Mouse (Mus musculus) neural tube, embryonic 14.5 days (tissue): Measurements from ENCODE around the gene Gm4922. TPM values are rescaled to one million over a fixed set of nuclear protein-coding genes. Genes with fewer than 3 reads are reported as not detected.
A peak's percentile ranks its signal among the peaks of the same experiment; 100 is the strongest.

Experiments
- ATAC-seq: fragments of 200-750 bp; cut with Nextera tagmentation; 2 replicates; pipeline ENCODE4 v1.8.0; 2017; ENCODE audit warnings: low read depth, mild to moderate bottlenecking, moderate TSS enrichment, moderate library complexity
- H3K27ac ChIP-seq: fragments of 300-500 bp; sonication (generic); 2 replicates; pipeline ENCODE4 v1.5.1; 2014; ENCODE audit warnings: low read depth, mild to moderate bottlenecking, control low read depth, low read length, moderate library complexity, mixed read lengths
- H3K27me3 ChIP-seq: fragments of 300-500 bp; sonication (generic); 2 replicates; pipeline ENCODE4 v1.6.1; 2014; ENCODE audit warnings: low read length; ENCODE audit not compliant: control insufficient read depth, insufficient read depth
- H3K36me3 ChIP-seq: fragments of 300-500 bp; sonication (generic); 2 replicates; pipeline ENCODE4 v1.6.1; 2014; ENCODE audit warnings: low read length, mixed read lengths; ENCODE audit not compliant: control insufficient read depth, insufficient read depth
- H3K4me1 ChIP-seq: fragments of 300-500 bp; sonication (generic); 2 replicates; pipeline ENCODE4 v1.6.1; 2014; ENCODE audit warnings: low read length; ENCODE audit not compliant: control insufficient read depth, insufficient read depth
- H3K4me2 ChIP-seq: fragments of 300-500 bp; sonication (generic); 2 replicates; pipeline ENCODE4 v1.6.1; 2014; ENCODE audit warnings: mild to moderate bottlenecking, low read depth, low read length, control low read depth
- H3K4me3 ChIP-seq: fragments of 300-500 bp; sonication (generic); 2 replicates; pipeline ENCODE4 v1.5.1; 2014; ENCODE audit warnings: low read depth, low read length, control low read depth, mixed read lengths
- H3K9ac ChIP-seq: fragments of 300-500 bp; sonication (generic); replicated peaks from 2 replicates; pipeline ENCODE4 v1.6.1; 2014; ENCODE audit warnings: low read depth, mild to moderate bottlenecking, control low read depth, low read length, mixed read lengths
- H3K9me3 ChIP-seq: fragments of 300-500 bp; sonication (generic); 2 replicates; pipeline ENCODE4 v1.6.1; 2016; ENCODE audit warnings: low read length; ENCODE audit not compliant: control insufficient read depth
- WGBS: fragments of 180-500 bp; shearing (Covaris S2); extraction: QIAGEN DNeasy Blood & Tissue Kit; methylation state at CpG from one replicate; pipeline ENCODE4 v1.1.7; 2014; 5-methylcytosine and 5-hydroxymethylcytosine counted together
- polyA plus RNA-seq: library from polyadenylated mRNA; unstranded; fragments of >200 nt; fragmentation: Nextera tagmentation; extraction: Ambion mirVana; gene quantifications from 2 replicates; pipeline ENCODE4 v1.2.1, GENCODE M21; 2014

The Gm4922 gene
- polyA plus RNA-seq, 1 experiment from 2014 or later = 0.44 TPM

DNA sequence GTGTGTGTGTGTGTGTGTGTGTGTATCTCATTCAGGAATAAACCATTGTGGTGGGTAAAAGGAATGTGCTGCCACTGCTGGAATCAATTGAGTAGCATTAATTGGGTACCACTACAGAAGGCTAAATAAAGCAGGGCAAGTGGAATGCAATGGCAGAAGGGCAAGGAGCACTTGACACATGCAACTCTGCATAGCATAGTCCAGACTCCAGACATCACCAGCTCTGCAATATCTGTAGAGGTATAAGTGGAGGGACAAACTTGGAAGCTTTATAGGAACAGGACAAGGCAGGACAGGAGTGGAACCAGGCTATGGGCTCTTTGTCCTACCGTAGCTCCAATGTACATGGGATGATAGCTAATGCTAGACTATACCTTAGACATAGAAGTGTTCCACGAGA is 25.2 kb upstream of the Gm4922 start:
- H3K27ac ChIP-seq = no peak overlapping the region
- H3K4me2 ChIP-seq = no peak overlapping the region
- H3K4me3 ChIP-seq = no peak overlapping the region
- H3K27me3 ChIP-seq = no peaks in the 10 kb centered on the region
- no peaks in the 10 kb centered on the region for H3K36me3 ChIP-seq
- H3K9ac ChIP-seq = no peak overlapping the region
- 94% methylated on average over 2 of the region's 2 CpGs for WGBS
- H3K9me3 ChIP-seq = no peaks in the 10 kb centered on the region
- no peak for ATAC-seq
- H3K4me1 ChIP-seq = no peaks in the 10 kb centered on the region

DNA sequence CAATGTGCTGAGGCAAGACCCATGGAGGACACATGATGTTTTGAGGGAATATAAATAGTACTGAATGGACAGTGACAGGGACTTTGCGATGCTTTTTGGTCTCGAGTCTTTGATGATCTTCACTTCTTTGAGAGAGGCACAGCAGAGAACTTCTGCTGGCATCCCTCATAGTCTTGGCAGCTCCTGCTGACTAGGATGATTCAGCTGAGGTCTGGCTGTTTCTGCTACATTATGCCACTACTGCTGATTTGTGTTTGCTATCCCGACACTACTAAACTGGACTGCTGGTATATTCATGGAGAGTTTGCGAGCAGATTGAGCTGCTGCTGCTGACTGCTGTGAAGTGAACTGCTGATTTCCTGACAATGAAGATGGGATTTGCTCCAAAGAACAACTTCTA is 3.5 kb upstream of the Gm4922 start:
- no peak for ATAC-seq
- no peaks in the 10 kb centered on the region for H3K4me1 ChIP-seq
- 86% methylated on average over 4 of the region's 4 CpGs for WGBS

DNA sequence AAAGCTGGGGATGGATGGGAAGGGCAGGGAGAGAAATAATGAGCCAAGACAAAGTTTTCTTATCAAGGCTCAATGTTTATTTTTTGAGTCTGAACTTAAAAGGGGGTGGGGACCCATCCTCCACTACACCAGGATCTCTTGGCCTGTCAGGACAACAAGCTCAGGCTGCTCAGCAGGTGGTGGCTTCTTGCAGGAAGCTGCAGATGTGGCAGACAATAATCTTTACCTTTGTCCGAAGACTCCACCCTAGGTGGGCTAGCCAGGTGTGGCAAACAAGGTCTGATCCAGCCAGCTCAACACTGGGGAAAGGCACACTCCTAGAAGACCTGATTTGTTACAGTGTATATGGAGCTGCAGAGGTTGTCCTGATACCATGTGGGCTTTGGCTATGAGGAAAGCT is 2.0 kb upstream of the Gm4922 start:
- ATAC-seq = no peak
- WGBS = 71% methylated on average over 1 of the region's 1 CpGs
- H3K9ac ChIP-seq = no peak overlapping the region
- H3K27me3 ChIP-seq = no peaks in the 10 kb centered on the region
- H3K4me3 ChIP-seq = no peak overlapping the region
- no peaks in the 10 kb centered on the region for H3K4me1 ChIP-seq
- H3K9me3 ChIP-seq = no peaks in the 10 kb centered on the region
- H3K36me3 ChIP-seq = no peaks in the 10 kb centered on the region
- H3K4me2 ChIP-seq = no peak overlapping the region
- no peak overlapping the region for H3K27ac ChIP-seq

More for the DNA sequence above, 3.5 kb upstream of the Gm4922 start:
- Histone ChIP-seq H3K27me3 (no peaks in the 10 kb centered on the region), H3K9me3 (no peaks in the 10 kb centered on the region), H3K4me2 (no peak overlapping the region), H3K36me3 (no peaks in the 10 kb centered on the region), H3K4me3 (no peak overlapping the region), H3K9ac (no peak overlapping the region), H3K27ac (no peak overlapping the region)

DNA sequence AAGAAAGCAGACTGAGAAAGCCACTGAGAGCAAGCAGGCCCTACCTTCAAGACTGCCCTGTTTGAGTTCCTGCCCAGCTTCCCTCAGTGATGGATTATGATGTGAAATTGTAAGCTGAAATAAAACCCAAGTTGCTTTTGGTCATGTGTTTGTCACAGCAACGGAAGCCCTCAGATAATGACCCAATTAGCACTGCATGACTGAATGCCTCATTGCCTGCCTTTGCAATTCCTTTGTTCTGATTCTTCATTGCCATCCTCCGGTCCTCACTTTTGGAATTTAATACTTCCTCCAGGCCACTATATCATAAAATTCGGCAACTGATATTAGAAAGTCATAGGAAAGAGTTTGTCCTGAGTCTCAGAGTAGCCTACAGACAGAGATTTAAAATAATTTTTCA is 9.0 kb downstream of the Gm4922 start:
- H3K9me3 ChIP-seq = no peaks in the 10 kb centered on the region
- H3K36me3 ChIP-seq = no peaks in the 10 kb centered on the region
- no peak overlapping the region for H3K4me3 ChIP-seq
- no peaks in the 10 kb centered on the region for H3K4me1 ChIP-seq
- no peak overlapping the region for H3K27ac ChIP-seq
- no peak overlapping the region for H3K9ac ChIP-seq
- no peak overlapping the region for H3K4me2 ChIP-seq
- ATAC-seq = no peak
- WGBS = 32% methylated on average over 3 of the region's 3 CpGs
- H3K27me3 ChIP-seq = no peaks in the 10 kb centered on the region

DNA sequence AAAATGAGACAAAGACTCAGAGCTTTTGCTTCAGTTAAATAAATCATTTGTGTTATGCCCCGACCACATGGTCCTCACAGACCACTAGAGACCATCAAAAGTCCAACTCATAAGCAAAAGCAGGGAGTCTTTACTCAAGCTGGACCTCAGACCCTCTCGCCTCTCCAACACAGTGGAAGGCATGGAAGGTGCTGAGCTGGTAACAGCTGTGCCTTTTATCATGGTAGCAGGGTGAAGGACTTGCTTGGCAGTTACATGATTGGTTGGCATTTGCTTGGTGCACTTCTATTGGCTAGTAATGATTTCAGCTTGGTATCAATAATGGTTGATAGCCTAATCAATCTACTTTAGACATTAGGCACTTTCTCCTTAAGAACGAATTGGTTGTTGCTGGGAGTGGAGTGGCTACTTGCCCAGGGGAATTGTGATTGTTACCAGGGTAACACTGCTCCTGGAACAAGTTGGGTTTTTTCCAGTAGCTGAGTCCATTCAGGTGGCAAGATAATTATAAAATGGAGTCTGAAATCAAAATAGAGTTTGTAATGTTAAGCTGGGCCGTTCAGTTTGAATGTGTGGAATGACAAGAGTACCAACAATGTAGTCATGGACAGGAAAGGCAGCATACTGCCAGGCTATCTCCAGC is 13.9 kb downstream of the Gm4922 start:
- Histone ChIP-seq H3K4me1 (no peaks in the 10 kb centered on the region), H3K36me3 (no peaks in the 10 kb centered on the region), H3K9ac (no peak overlapping the region), H3K4me2 (no peak overlapping the region), H3K27ac (no peak overlapping the region), H3K27me3 (no peaks in the 10 kb centered on the region), H3K4me3 (no peak overlapping the region), H3K9me3 (no peaks in the 10 kb centered on the region)
- no peak for ATAC-seq
- WGBS = 55% methylated on average over 4 of the region's 4 CpGs

DNA sequence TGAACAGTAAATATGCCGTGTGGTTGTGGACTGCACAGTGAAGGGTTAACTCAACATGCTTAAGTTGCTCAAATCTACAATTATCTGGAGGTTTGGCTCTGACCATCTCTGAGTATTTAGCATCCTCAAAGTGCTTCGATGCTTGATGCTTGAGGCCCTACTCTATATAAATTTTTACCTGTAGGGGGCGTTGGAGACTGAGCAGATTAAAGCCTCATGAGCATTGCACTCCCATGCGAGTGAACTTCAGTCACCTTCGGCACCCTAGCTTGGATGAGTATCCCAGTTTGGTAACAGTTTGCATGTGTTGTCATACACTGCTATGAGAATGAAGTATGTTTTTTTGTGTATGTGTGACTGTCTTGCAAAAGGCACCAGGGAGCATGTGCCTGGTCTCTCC is 16.7 kb downstream of the Gm4922 start:
- 0 out of 2 replicates have a peak, but pooled peaks cover 1% of the 10 kb centered on the region for H3K9me3 ChIP-seq
- no peak overlapping the region for H3K4me2 ChIP-seq
- H3K36me3 ChIP-seq = no peaks in the 10 kb centered on the region
- no peaks in the 10 kb centered on the region for H3K4me1 ChIP-seq
- ATAC-seq = no peak
- no peak overlapping the region for H3K9ac ChIP-seq
- no peak overlapping the region for H3K27ac ChIP-seq
- 59% methylated on average over 5 of the region's 5 CpGs for WGBS
- H3K27me3 ChIP-seq = no peaks in the 10 kb centered on the region
- H3K4me3 ChIP-seq = no peak overlapping the region

DNA sequence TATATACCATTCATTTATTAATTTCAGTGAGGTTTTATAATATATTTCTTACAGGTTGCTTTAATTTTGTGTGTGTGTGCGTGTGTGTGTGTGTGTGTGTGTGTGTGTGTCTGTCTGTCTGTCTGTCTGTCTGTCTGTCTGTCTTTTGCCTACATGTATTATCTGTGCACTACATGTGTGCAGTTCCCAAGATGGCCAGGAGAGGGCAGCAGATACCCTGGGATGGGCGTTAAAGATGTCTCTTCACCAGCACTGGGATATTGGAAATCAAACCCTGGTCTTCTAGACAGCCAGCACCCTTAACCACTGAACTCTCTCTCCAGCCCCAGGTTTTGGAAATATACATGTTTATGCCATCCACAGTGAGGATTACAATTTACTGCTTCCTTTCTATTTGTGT is 26.4 kb downstream of the Gm4922 start:
- WGBS = 32% methylated on average over 2 of the region's 2 CpGs
- H3K4me2 ChIP-seq = no peak overlapping the region
- ATAC-seq = no peak

DNA sequence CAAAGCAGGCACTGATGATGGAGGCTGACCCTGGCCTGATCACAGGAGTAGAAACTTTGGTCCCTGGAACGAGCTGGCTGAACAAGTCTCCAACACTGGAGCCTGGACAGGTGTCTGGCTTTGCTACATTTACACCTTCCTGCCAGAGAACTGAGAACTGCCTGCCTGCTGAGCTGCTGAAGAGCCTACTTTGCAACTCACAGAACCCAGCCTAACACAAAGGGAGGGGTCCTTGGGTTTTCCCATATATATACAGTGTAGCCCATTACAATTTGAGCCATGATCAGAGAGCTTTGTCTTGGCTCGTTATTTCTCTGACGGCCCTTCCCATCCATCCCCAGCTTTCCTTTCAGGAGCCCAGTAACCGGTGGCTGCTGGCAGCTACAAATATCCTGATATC is 36.5 kb downstream of the Gm4922 start:
- H3K4me1 ChIP-seq = no peaks in the 10 kb centered on the region
- no peak overlapping the region for H3K27ac ChIP-seq
- no peaks in the 10 kb centered on the region for H3K27me3 ChIP-seq
- WGBS = 88% methylated on average over 4 of the region's 4 CpGs
- H3K4me2 ChIP-seq = no peak overlapping the region
- H3K9me3 ChIP-seq = no peaks in the 10 kb centered on the region
- no peak for ATAC-seq
- no peak overlapping the region for H3K4me3 ChIP-seq
- H3K9ac ChIP-seq = no peak overlapping the region
- no peaks in the 10 kb centered on the region for H3K36me3 ChIP-seq

More for the DNA sequence above, 26.4 kb downstream of the Gm4922 start:
- H3K4me3 ChIP-seq = no peak overlapping the region
- H3K4me1 ChIP-seq = no peaks in the 10 kb centered on the region
- H3K27me3 ChIP-seq = no peaks in the 10 kb centered on the region
- no peaks in the 10 kb centered on the region for H3K36me3 ChIP-seq
- H3K27ac ChIP-seq = no peak overlapping the region
- H3K9me3 ChIP-seq = 0 out of 2 replicates have a peak, but pooled peaks cover 2% of the 10 kb centered on the region
- H3K9ac ChIP-seq = no peak overlapping the region

DNA sequence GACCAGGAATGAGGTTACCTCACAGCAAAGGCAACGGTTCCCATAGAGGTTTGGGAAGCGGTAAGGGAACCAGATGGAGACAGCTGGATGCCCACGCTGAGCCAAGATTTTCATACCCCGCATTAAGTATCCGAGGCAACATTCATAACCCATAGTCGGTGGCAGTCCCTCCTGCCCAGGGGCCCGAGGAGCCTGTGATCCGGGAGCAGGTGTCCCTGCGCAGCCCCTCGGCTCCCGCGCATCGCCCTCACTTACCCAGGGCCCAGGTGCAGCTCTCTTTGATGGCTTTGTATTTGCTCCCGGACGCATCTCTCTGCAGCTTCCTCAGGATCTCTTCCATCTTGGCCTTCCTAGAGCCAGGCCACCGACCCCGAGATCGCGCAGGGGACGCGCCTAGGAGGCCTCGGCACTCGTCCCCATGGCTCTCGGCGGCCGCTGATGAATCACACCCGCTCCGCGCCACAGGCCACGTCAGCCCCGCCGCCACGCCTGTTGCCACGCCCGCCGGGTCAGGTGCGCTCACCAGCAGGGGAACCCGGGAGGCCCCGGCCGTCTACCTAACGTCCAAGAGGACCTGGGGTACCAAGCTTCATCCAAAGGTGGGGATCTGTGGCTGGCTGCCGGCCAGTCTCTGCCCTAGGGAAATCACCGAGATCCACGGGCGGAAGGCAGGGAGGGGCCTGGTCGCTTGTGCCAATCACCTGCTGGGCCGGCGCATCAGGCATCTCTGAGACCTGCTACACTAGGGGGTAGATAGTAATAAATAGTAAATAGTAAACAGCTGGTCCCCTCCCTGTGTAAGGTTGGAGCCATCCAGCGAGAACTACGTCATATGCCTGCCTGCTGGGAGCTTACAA is 43.1 kb downstream of the Gm4922 start, which contains the start of gene Arfgef3:
Gene Arfgef3, minus strand, starts transcription at position 664 of the 857 bp plus-strand sequence.
- H3K4me1 ChIP-seq = no peaks in the 10 kb centered on the region
- H3K9me3 ChIP-seq = no peaks in the 10 kb centered on the region
- H3K36me3 ChIP-seq = no peaks in the 10 kb centered on the region
- H3K9ac ChIP-seq = peak within 1 kb of the TSS; percentile 83
- no peaks in the 10 kb centered on the region for H3K27me3 ChIP-seq
- peak within 1 kb of the TSS; percentile 69 for H3K4me3 ChIP-seq
- 1% methylated on average over 50 of the region's 50 CpGs for WGBS
- peak within 1 kb of the TSS; percentile 73 for H3K4me2 ChIP-seq
- peak within 1 kb of the TSS; percentile 94 for H3K27ac ChIP-seq
- peak; percentile 88 for ATAC-seq
